Mouse (Mus musculus) MEL-GATA-1-ER (cell line): ENCODE results near the gene Serhl.

ENCODE experiments used
- DNase-seq: peaks from one replicate; pipeline ENCODE4 v3.0.0-alpha.2; 2012; ENCODE audit warnings: low read depth; ENCODE audit errors: extremely low read depth

Serhl gene

GRCm38 (mm10) chr15:83161062-83161748 lies 71.9 kb downstream of the Serhl start:
- DNase-seq = no peak

- DNase-seq = no peak
These were observed 72.7 kb downstream of the Serhl start for GRCm38 (mm10) chr15:83162001-83162400.

GRCm38 (mm10) chr15:83162818-83163485 lies 73.6 kb downstream of the Serhl start:
- no peak for DNase-seq

GRCm38 (mm10) chr15:83164971-83165471 lies 75.7 kb downstream of the Serhl start:
- no peak for DNase-seq

GRCm38 (mm10) chr15:83165526-83166315 lies 76.4 kb downstream of the Serhl start:
- no peak for DNase-seq
